9 mouse cellular contexts compared by ENCODE assay signal in the genomic region with DNA sequence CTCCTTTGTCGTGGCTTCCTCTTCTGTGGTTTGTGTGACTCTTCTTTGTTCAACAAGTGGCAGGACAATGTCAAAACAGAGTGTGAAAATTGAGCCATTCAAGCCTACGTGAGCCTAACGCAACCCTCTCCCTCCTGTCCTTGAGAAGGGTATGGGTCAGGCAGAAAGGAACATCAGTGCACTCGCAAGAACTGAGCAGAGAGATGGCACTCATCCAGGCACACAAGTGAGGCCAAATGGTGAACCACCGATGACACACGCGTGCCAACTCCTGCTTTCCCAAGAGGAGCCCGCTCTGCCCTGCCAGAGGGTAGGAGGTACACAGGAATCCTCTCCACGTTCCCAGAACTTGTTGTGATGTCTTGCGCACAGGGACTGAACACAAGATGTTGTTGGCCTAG. TPM values are rescaled to one million over a fixed set of nuclear protein-coding genes. Genes with fewer than 3 reads are reported as not detected.
A peak's percentile ranks its signal among the peaks of the same experiment; 100 is the strongest.
DNase-seq lines count a peak whose midpoint lies in the region; ATAC-seq and TF ChIP-seq lines count a peak whose summit lies in the region.
"Had no signal": no experiment of that assay in that cellular context is flagged by ENCODE, and none has a peak within 500 bp of the region (broad histone marks: within the 10 kb centered on the region; RNA-seq: fewer than 3 reads in every experiment).

No protein-coding gene starts in this region.

- DNase-seq in heart, adult 2 months, result peak; percentile 70 to 85
- peak; percentile 88 for DNase-seq in adipocyte (ENCODE audit: low spot score)
- peak; percentile 81 to 90 for DNase-seq in cerebellum, postnatal 25 days
- DNase-seq in kidney, postnatal 25 days, result peak; percentile 7 to 45
- no peak for DNase-seq in neural tube, embryonic 10.5 days (ENCODE audit: extremely low spot score, low spot score)
- no peak for DNase-seq in urinary bladder, postnatal 25 days (ENCODE audit: low spot score)
- DNase-seq: lung, embryonic 14.5 days had no signal

- peaks cover 13% of the 10 kb centered on the region for H3K36me3 ChIP-seq in heart, adult 2 months (ENCODE audit: control insufficient read depth, insufficient read depth, low read length)
- H3K36me3 ChIP-seq in heart, embryonic 11.5 days (ENCODE audit: control insufficient read depth, insufficient read depth, low read length), result no peaks in the 10 kb centered on the region
- H3K36me3 ChIP-seq in hindbrain, embryonic 12.5 days, result no peaks in the 10 kb centered on the region

- no peak for TF ChIP-seq CTCF in heart, adult 2 months (IDR thresholded peaks at IDR 0.05)

- H3K4me1 ChIP-seq in heart, adult 2 months (ENCODE audit: control insufficient read depth, insufficient read depth, low read length), result peaks cover 25% of the 10 kb centered on the region
- H3K4me1 ChIP-seq in heart, embryonic 11.5 days (ENCODE audit: control insufficient read depth, insufficient read depth, low read length), result peaks cover 10% of the 10 kb centered on the region
- no peaks in the 10 kb centered on the region for H3K4me1 ChIP-seq in hindbrain, embryonic 12.5 days

- H3K9ac ChIP-seq in heart, adult 2 months (ENCODE audit: low read depth, low read length), result no peak overlapping the region
- no peak overlapping the region for H3K9ac ChIP-seq in heart, embryonic 11.5 days (ENCODE audit: low read depth, low read length)
- H3K9ac ChIP-seq in hindbrain, embryonic 12.5 days, result no peak overlapping the region
- H3K9ac ChIP-seq: lung, embryonic 14.5 days had no signal

- TF ChIP-seq EP300 in heart, adult 2 months (IDR thresholded peaks at IDR 0.05; ENCODE audit: insufficient read depth, low read depth, low read length), result peak; percentile 68; the same call in 1 of the 2 replicates

- peak overlapping the region; percentile 63 for H3K27ac ChIP-seq in heart, adult 2 months
- no peak overlapping the region for H3K27ac ChIP-seq in heart, embryonic 11.5 days (ENCODE audit: low read depth, low read length)
- no peak overlapping the region for H3K27ac ChIP-seq in hindbrain, embryonic 12.5 days

- no peak overlapping the region for H3K4me3 ChIP-seq in heart, adult 2 months
- no peak overlapping the region for H3K4me3 ChIP-seq in heart, embryonic 11.5 days (ENCODE audit: low read depth, low read length)
- no peak overlapping the region for H3K4me3 ChIP-seq in hindbrain, embryonic 12.5 days

- H3K9me3 ChIP-seq in heart, embryonic 11.5 days (replicated peaks; ENCODE audit: control insufficient read depth, low read length), result no peaks in the 10 kb centered on the region
- H3K9me3 ChIP-seq in hindbrain, embryonic 12.5 days (replicated peaks), result no peaks in the 10 kb centered on the region

- WGBS in heart, adult 2 months, result 55% methylated on average over 10 of the region's 10 CpGs
- WGBS in heart, embryonic 11.5 days (ENCODE audit: insufficient replicate concordance), result 75% methylated on average over 10 of the region's 10 CpGs
- WGBS in hindbrain, embryonic 12.5 days, result 70% methylated on average over 10 of the region's 10 CpGs

- 0 out of 2 replicates have a peak, but pooled peaks cover 3% of the 10 kb centered on the region for H3K79me2 ChIP-seq in heart, adult 2 months (replicated peaks; ENCODE audit: control insufficient read depth, insufficient read depth, low read length)

- no peak overlapping the region for H3K4me2 ChIP-seq in heart, embryonic 11.5 days
- H3K4me2 ChIP-seq in hindbrain, embryonic 12.5 days (replicated peaks), result no peak overlapping the region
- H3K4me2 ChIP-seq: lung, embryonic 14.5 days had no signal

- intact Hi-C loops in heart, adult 2 months (cut with DNase I), result no loop called here

- no peak for ATAC-seq in heart, embryonic 11.5 days (replicated peaks; ENCODE audit: insufficient number of reproducible peaks, low FRiP score, low TSS enrichment)
- no peak for ATAC-seq in hindbrain, embryonic 12.5 days (ENCODE audit: low FRiP score)

- no peaks in the 10 kb centered on the region for H3K27me3 ChIP-seq in heart, adult 2 months (ENCODE audit: control insufficient read depth, insufficient read depth, low read length)
- H3K27me3 ChIP-seq in heart, embryonic 11.5 days (ENCODE audit: control insufficient read depth, insufficient read depth, low read length), result no peaks in the 10 kb centered on the region
- H3K27me3 ChIP-seq in hindbrain, embryonic 12.5 days, result no peaks in the 10 kb centered on the region

- TF ChIP-seq POLR2A in heart, adult 2 months (IDR thresholded peaks at IDR 0.05; ENCODE audit: insufficient read depth, low read depth, low read length), result no peak

RNA-seq across cellular contexts. Expression of a gene that starts 50.2 kb away (rescaled TPM):
- total RNA-seq in heart, adult 2 months (2021), result 10 to 100 TPM; 22.6 to 26.3 TPM
- 11.1 and 17.4 TPM in 2 replicates for polyA plus RNA-seq in heart, adult 2 months (2012; rRNA removed)
- polyA plus RNA-seq in heart, embryonic 11.5 days (2014; fragmentation: Nextera tagmentation; extraction: Ambion mirVana), result 0.99 and 1.2 TPM in 2 replicates
- 2.8 and 3.5 TPM in 2 replicates for polyA plus RNA-seq in hindbrain, embryonic 12.5 days (2016; fragmentation: Nextera tagmentation; extraction: Ambion mirVana)

Comparison
In these comparisons a context has a peak if more than half of its experiments do, and no peak if none do; other contexts are left out.
1. DNase-seq: peak in heart, adult 2 months (2 of 2), adipocyte (single experiment), cerebellum, postnatal 25 days (2 of 2) and kidney, postnatal 25 days (2 of 2); none in neural tube, embryonic 10.5 days (single experiment) and urinary bladder, postnatal 25 days (single experiment).